Comparison of ENCODE assay signal across 8 mouse cellular contexts in the genomic region with DNA sequence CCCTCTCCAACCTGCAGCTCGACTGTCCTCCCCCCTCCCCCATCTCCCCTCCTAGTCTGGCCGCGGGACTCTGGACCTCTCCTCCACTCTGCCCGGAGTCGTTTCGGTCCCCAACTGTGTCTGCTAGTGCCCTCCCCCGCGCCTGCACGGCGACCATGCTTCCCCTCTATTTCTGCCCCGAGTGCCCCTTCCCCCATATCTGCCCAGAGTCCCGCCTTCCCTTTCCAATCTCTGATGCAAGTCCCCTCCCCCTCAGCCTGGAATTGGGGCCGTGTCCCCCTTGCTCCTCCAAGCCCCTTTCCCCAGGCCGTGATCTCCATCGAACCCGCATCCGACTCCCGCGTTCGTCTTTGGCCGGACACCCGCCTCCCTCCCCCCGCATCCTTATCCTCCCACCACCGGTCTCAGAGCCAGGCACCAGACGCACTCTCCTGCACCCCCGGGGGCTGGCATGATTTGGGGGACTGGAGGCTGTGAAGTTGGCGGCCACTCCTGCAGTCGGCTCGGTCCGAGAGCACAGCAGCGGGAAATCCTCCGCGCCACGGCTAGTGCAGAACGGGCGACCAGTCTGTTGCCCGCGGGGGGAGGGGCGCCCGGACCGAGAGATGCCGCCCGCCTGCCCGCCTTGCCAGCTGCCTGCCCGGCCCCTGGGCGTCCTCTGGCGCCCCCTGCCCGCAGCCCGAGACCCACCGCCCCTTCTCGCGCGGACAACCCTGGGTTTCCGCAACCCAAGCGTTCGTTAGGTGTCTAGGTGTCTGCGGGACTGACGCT. TPM values are rescaled to one million over a fixed set of nuclear protein-coding genes. Genes with fewer than 3 reads are reported as not detected.
DNase-seq lines count a peak whose midpoint lies in the region; ATAC-seq and TF ChIP-seq lines count a peak whose summit lies in the region.

No protein-coding gene starts in this region.

- H3K27ac ChIP-seq in embryonic facial prominence, embryonic 12.5 days = no peak overlapping the region
- no peak overlapping the region for H3K27ac ChIP-seq in lung, embryonic 14.5 days (ENCODE audit: low read depth)

- peak overlapping the region; percentile 64 for H3K4me3 ChIP-seq in embryonic facial prominence, embryonic 12.5 days
- H3K4me3 ChIP-seq in lung, embryonic 14.5 days (ENCODE audit: low read depth, low read length) = peak overlapping the region; percentile 61

- TF ChIP-seq CTCF in lung, embryonic 14.5 days (IDR thresholded peaks at IDR 0.05; ENCODE audit: low read depth) = peak; percentile 62

- no peak for ATAC-seq in embryonic facial prominence, embryonic 12.5 days (ENCODE audit: insufficient number of reproducible peaks, insufficient read depth, low FRiP score, low TSS enrichment)
- ATAC-seq in lung, embryonic 14.5 days (ENCODE audit: insufficient read depth) = no peak

- H3K9ac ChIP-seq in embryonic facial prominence, embryonic 12.5 days = peak overlapping the region; percentile 79
- peak overlapping the region; percentile 68 for H3K9ac ChIP-seq in lung, embryonic 14.5 days

- H3K27me3 ChIP-seq in embryonic facial prominence, embryonic 12.5 days = peaks cover 71% of the 10 kb centered on the region
- H3K27me3 ChIP-seq in lung, embryonic 14.5 days (ENCODE audit: insufficient read depth, low read length) = peaks cover 68% of the 10 kb centered on the region

- no peaks in the 10 kb centered on the region for H3K36me3 ChIP-seq in embryonic facial prominence, embryonic 12.5 days
- no peaks in the 10 kb centered on the region for H3K36me3 ChIP-seq in lung, embryonic 14.5 days (ENCODE audit: insufficient read depth)

- intact Hi-C loops in heart, postnatal 10 days (cut with DNase I) = no loop called here

- 1% methylated on average over 58 of the region's 58 CpGs for WGBS in embryonic facial prominence, embryonic 12.5 days
- WGBS in lung, embryonic 14.5 days = under 1% methylated on average over 58 of the region's 58 CpGs

- peak; percentile 68 to 69 for DNase-seq in B cell, adult 2 months
- DNase-seq in adrenal gland, adult 8-10 months = peak; percentile 48
- peak; percentile 60 to 62 for DNase-seq in heart, postnatal 10 days
- peak; percentile 73 to 84 for DNase-seq in layer of hippocampus, adult 18-20 months (ENCODE audit: low spot score in 2 of 2)
- DNase-seq in lung, embryonic 14.5 days = peak; percentile 72
- peak; percentile 88 for DNase-seq in retina, embryonic 14.5 days (ENCODE audit: low spot score)
- peak; percentile 78 for DNase-seq in thymus, postnatal 4 days

- no peaks in the 10 kb centered on the region for H3K9me3 ChIP-seq in embryonic facial prominence, embryonic 12.5 days
- H3K9me3 ChIP-seq in lung, embryonic 14.5 days (ENCODE audit: low read depth, low read length) = no peaks in the 10 kb centered on the region

- H3K4me1 ChIP-seq in embryonic facial prominence, embryonic 12.5 days = peaks cover 65% of the 10 kb centered on the region
- H3K4me1 ChIP-seq in lung, embryonic 14.5 days (ENCODE audit: insufficient read depth) = peaks cover 17% of the 10 kb centered on the region

- H3K4me2 ChIP-seq in embryonic facial prominence, embryonic 12.5 days (replicated peaks) = peak overlapping the region; percentile 93
- H3K4me2 ChIP-seq in lung, embryonic 14.5 days = peak overlapping the region; percentile 99

RNA-seq across cellular contexts. Expression of a gene that starts 1.2 kb away (rescaled TPM):
- 10 to 100 TPM; 26.8 to 55.8 (median 42.2) TPM for total RNA-seq in adrenal gland, adult 8-10 months (2022)
- 7.6 and 8.2 TPM in 2 replicates for polyA plus RNA-seq in embryonic facial prominence, embryonic 12.5 days (2016; fragmentation: Nextera tagmentation; extraction: Ambion mirVana)
- 1 to 10 TPM; 3.2 to 3.4 TPM for total RNA-seq in heart, postnatal 10 days (2021)
- total RNA-seq in layer of hippocampus, adult 18-20 months (2021) = 100 to 1,000 TPM; 515 to 540 TPM
- polyA plus RNA-seq in lung, embryonic 14.5 days (2014; fragmentation: Nextera tagmentation; extraction: Ambion mirVana) = 2.0 TPM in 2 replicates

RNA-seq across cellular contexts. Expression of a gene that starts 56.8 kb away (rescaled TPM):
- total RNA-seq in adrenal gland, adult 8-10 months (2022) = 1 to 10 TPM; 1.2 to 2.7 (median 2.1) TPM
- 0.06 TPM in 1 of 2 replicates, not detected in the other for polyA plus RNA-seq in embryonic facial prominence, embryonic 12.5 days (2016; fragmentation: Nextera tagmentation; extraction: Ambion mirVana)
- under 1 TPM in 1 of 2 experiments, not detected in 1; 0.07 TPM for total RNA-seq in heart, postnatal 10 days (2021)
- under 1 TPM; 0.37 to 0.41 TPM for total RNA-seq in layer of hippocampus, adult 18-20 months (2021)
- 0.05 TPM in 1 of 2 replicates, not detected in the other for polyA plus RNA-seq in lung, embryonic 14.5 days (2014; fragmentation: Nextera tagmentation; extraction: Ambion mirVana)

Comparison
In these comparisons a context has a peak if more than half of its experiments do, and no peak if none do; other contexts are left out.
1. RNA of a gene that starts 1.2 kb away (total RNA-seq): 515 to 540 TPM in layer of hippocampus, adult 18-20 months; 26.8 to 55.8 TPM in adrenal gland, adult 8-10 months and 3.2 to 3.4 TPM in heart, postnatal 10 days; every median in the first group is over 4 times any median in the second.
2. Peak in every context shown above with its lines, with median percentiles within 50 percentile points of each other: DNase-seq.